Mouse (Mus musculus): ENCODE measurements around the gene Bpifb2. TPM values are rescaled to one million over a fixed set of nuclear protein-coding genes. Genes with fewer than 3 reads are reported as not detected.

The Bpifb2 gene
- polyA plus RNA-seq, 1 experiment from 2014 or later = not detected

GRCm38 (mm10) chr2:153935348-153935747, 60.5 kb downstream of the Bpifb2 start:
- Histone ChIP-seq H3K4me1 (replicated peaks) (peaks cover 7% of the 10 kb centered on the region), H3K4me3 (replicated peaks) (no peak overlapping the region), H3K4me2 (replicated peaks) (no peak overlapping the region), H3K36me3 (no peaks in the 10 kb centered on the region), H3K27ac (no peak overlapping the region), H3K9ac (replicated peaks) (no peak overlapping the region), H3K27me3 (no peaks in the 10 kb centered on the region), H3K9me3 (no peaks in the 10 kb centered on the region)
- whole genome bisulfite sequencing = 92% methylated on average over 6 of the region's 6 CpGs
- ATAC-seq = no peak

GRCm38 (mm10) chr2:153937843-153938242, 63.0 kb downstream of the Bpifb2 start, which contains the start of gene Bpifb4:
Gene Bpifb4 (plus strand): TSS chr2:153938212.
- no peak within 1 kb of the TSS for H3K27ac ChIP-seq
- no peaks in the 10 kb centered on the region for H3K36me3 ChIP-seq
- WGBS = 89% methylated on average over 5 of the region's 5 CpGs
- H3K9ac ChIP-seq (replicated peaks) = no peak within 1 kb of the TSS
- H3K9me3 ChIP-seq = no peaks in the 10 kb centered on the region
- no peak for ATAC-seq
- H3K27me3 ChIP-seq = no peaks in the 10 kb centered on the region
- no peaks in the 10 kb centered on the region for H3K4me1 ChIP-seq (replicated peaks)
- H3K4me2 ChIP-seq (replicated peaks) = no peak within 1 kb of the TSS
- no peak within 1 kb of the TSS for H3K4me3 ChIP-seq (replicated peaks)

DNA sequence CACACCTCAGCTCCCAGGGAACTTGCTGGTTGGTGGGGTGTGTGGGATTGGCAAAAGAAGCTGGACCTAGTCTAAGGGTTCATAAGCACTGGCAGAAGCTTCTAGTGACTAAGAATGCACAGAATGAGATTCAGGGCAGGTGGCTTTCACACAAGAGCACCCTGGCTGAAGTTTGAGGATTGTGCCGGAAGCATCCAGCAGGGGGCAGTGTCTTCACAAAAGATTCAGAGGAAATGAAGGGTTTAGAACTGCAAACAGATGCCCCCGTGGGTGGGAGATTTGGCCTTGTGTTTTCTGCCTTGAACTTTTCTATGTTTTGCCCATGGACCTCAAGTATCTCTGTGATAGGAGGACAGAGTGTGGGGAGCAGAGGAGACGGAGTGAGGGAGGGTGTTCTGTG, 68.7 kb downstream of the Bpifb2 start:
- H3K4me3 ChIP-seq (replicated peaks) = no peak overlapping the region
- H3K27me3 ChIP-seq = no peaks in the 10 kb centered on the region
- no peak overlapping the region for H3K4me2 ChIP-seq (replicated peaks)
- H3K9me3 ChIP-seq = no peaks in the 10 kb centered on the region
- H3K27ac ChIP-seq = no peak overlapping the region
- no peak overlapping the region for H3K9ac ChIP-seq (replicated peaks)
- no peaks in the 10 kb centered on the region for H3K4me1 ChIP-seq (replicated peaks)
- H3K36me3 ChIP-seq = no peaks in the 10 kb centered on the region
- ATAC-seq = no peak
- 43% methylated on average over 3 of the region's 3 CpGs for WGBS

GRCm38 (mm10) chr2:153944567-153944966, 69.7 kb downstream of the Bpifb2 start:
- H3K9ac ChIP-seq (replicated peaks) = no peak overlapping the region
- ATAC-seq = no peak
- WGBS = 90% methylated on average over 8 of the region's 8 CpGs

More at GRCm38 (mm10) chr2:153944567-153944966, 69.7 kb downstream of the Bpifb2 start:
- Histone ChIP-seq H3K4me2 (replicated peaks) (no peak overlapping the region), H3K4me3 (replicated peaks) (no peak overlapping the region), H3K4me1 (replicated peaks) (no peaks in the 10 kb centered on the region), H3K36me3 (no peaks in the 10 kb centered on the region), H3K27me3 (no peaks in the 10 kb centered on the region), H3K27ac (no peak overlapping the region), H3K9me3 (no peaks in the 10 kb centered on the region)

Other genes starting within 250 kb of the Bpifb2 start
- 84.6 and 87.2 TPM in 2 replicates for gene Commd7, start 242.3 kb upstream of the Bpifb2 start, polyA plus RNA-seq (2015; fragmentation: Nextera tagmentation; extraction: Ambion mirVana)
- 5.0 and 5.4 TPM in 2 replicates for gene Dnmt3b, start 225.6 kb upstream of the Bpifb2 start, polyA plus RNA-seq (2015; fragmentation: Nextera tagmentation; extraction: Ambion mirVana)
- 0.08 TPM in 1 of 2 replicates, not detected in the other for gene Dnmt3c, start 178.4 kb upstream of the Bpifb2 start, polyA plus RNA-seq (2015; fragmentation: Nextera tagmentation; extraction: Ambion mirVana)
- gene Mapre1, start 133.8 kb upstream of the Bpifb2 start, polyA plus RNA-seq (2015; fragmentation: Nextera tagmentation; extraction: Ambion mirVana) = 374 and 420 TPM in 2 replicates
- not detected in 2 replicates for gene Efcab8, start 95.1 kb upstream of the Bpifb2 start, polyA plus RNA-seq (2015; fragmentation: Nextera tagmentation; extraction: Ambion mirVana)
- gene Sun5, start 4.0 kb upstream of the Bpifb2 start, polyA plus RNA-seq (2015; fragmentation: Nextera tagmentation; extraction: Ambion mirVana) = not detected in 2 replicates
- gene Bpifb6, start 25.3 kb downstream of the Bpifb2 start, polyA plus RNA-seq (2015; fragmentation: Nextera tagmentation; extraction: Ambion mirVana) = not detected in 2 replicates
- not detected in 2 replicates for gene Bpifb3, start 43.2 kb downstream of the Bpifb2 start, polyA plus RNA-seq (2015; fragmentation: Nextera tagmentation; extraction: Ambion mirVana)
- gene Bpifb4, start 63.2 kb downstream of the Bpifb2 start, polyA plus RNA-seq (2015; fragmentation: Nextera tagmentation; extraction: Ambion mirVana) = not detected in 2 replicates
- gene Bpifa6, start 99.9 kb downstream of the Bpifb2 start, polyA plus RNA-seq (2015; fragmentation: Nextera tagmentation; extraction: Ambion mirVana) = not detected in 2 replicates
- not detected in 2 replicates for gene Bpifa2, start 133.2 kb downstream of the Bpifb2 start, polyA plus RNA-seq (2015; fragmentation: Nextera tagmentation; extraction: Ambion mirVana)